Mouse (Mus musculus): ENCODE data around the gene Evx2. TPM values are rescaled to one million over a fixed set of nuclear protein-coding genes. Genes with fewer than 3 reads are reported as not detected.
A peak's percentile ranks its signal among the peaks of the same experiment; 100 is the strongest.

Evx2 gene
- total and polyA plus RNA-seq, 3 experiments, result not detected

- H3K27me3 ChIP-seq (ENCODE audit: control insufficient read depth in 1 of 2, insufficient read depth in 2 of 2, low read length in 2 of 2), result no peaks in the 10 kb centered on the region
- peak; percentile 81 for DNase-seq (ENCODE audit: low read depth, low spot score)
- peak within 1 kb of the TSS; percentile 58 to 66; a peak in 3 of 4 replicates for H3K4me3 ChIP-seq (ENCODE audit: control insufficient read depth in 1 of 2, insufficient read depth in 1 of 2, low read depth in 2 of 2, low read length in 2 of 2)
- H3K9ac ChIP-seq (ENCODE audit: control insufficient read depth, low read depth, low read length, poor library complexity, severe bottlenecking), result peak within 1 kb of the TSS; percentile 84
- H3K4me1 ChIP-seq (ENCODE audit: control insufficient read depth in 1 of 2, insufficient read depth in 2 of 2, low read length in 2 of 2), result no peaks in the 10 kb centered on the region; a peak in 2 of 4 replicates
- peak within 1 kb of the TSS; percentile 48 for H3K27ac ChIP-seq (ENCODE audit: control insufficient read depth, low read depth, low read length)
- no peaks in the 10 kb centered on the region for H3K9me3 ChIP-seq (replicated peaks; ENCODE audit: insufficient read depth, low read length)
- H3K79me2 ChIP-seq (ENCODE audit: control insufficient read depth, insufficient read depth, low read length, poor library complexity), result peaks cover 6% of the 10 kb centered on the region; the same call in 1 of the 2 replicates
- H3K36me3 ChIP-seq (ENCODE audit: control insufficient read depth in 1 of 2, insufficient read depth in 2 of 2, low read length in 2 of 2), result peaks cover 0 to 2% of the 10 kb centered on the region in 2 experiments; a peak in 1 of 4 replicates
- TF ChIP-seq MXI1 (IDR thresholded peaks at IDR 0.05; ENCODE audit: low read depth, low read length) (no peak), MAFK (IDR thresholded peaks at IDR 0.05; ENCODE audit: borderline replicate concordance, low read depth, low read length) (no peak), CTCF (IDR thresholded peaks at IDR 0.05 in 2 of 3, conservative IDR thresholded peaks at IDR 0.05 in 1 of 3; ENCODE audit: control insufficient read depth in 1 of 3, insufficient read depth in 1 of 3, low read depth in 2 of 3, low read length in 3 of 3, poor library complexity in 1 of 3, severe bottlenecking in 1 of 3) (no peak), HCFC1 (IDR thresholded peaks at IDR 0.05; ENCODE audit: low read depth, low read length) (peak; percentile 59), KAT2A (conservative IDR thresholded peaks at IDR 0.05; ENCODE audit: low read depth, low read length) (peak; percentile 66), MYC (IDR thresholded peaks at IDR 0.05; ENCODE audit: low read depth, low read length) (no peak), USF2 (IDR thresholded peaks at IDR 0.05; ENCODE audit: borderline replicate concordance in 1 of 2, insufficient read depth in 1 of 2, low read depth in 1 of 2, low read length in 2 of 2) (no peak), CHD2 (IDR thresholded peaks at IDR 0.05; ENCODE audit: low read length) (no peak), E2F4 (IDR thresholded peaks at IDR 0.05; ENCODE audit: borderline replicate concordance, low read depth, low read length) (no peak), ZKSCAN1 (IDR thresholded peaks at IDR 0.05; ENCODE audit: low read depth, low read length) (no peak), RAD21 (IDR thresholded peaks at IDR 0.05; ENCODE audit: low read depth, low read length) (no peak), ZMIZ1 (IDR thresholded peaks at IDR 0.05; ENCODE audit: low read depth, low read length) (no peak), GATA1 (IDR thresholded peaks at IDR 0.05; ENCODE audit: low read depth, low read length) (peak; percentile 20; the same call in 1 of the 2 replicates), TBP (IDR thresholded peaks at IDR 0.05; ENCODE audit: low read depth, low read length) (no peak), JUND (IDR thresholded peaks at IDR 0.05; ENCODE audit: low read depth, low read length) (no peak), ZNF384 (IDR thresholded peaks at IDR 0.05; ENCODE audit: low read depth, low read length) (peak; percentile 54; the same call in 1 of the 2 replicates), POLR2A (IDR thresholded peaks at IDR 0.05; ENCODE audit: control insufficient read depth in 1 of 2, insufficient read depth in 1 of 2, low read depth in 1 of 2, low read length in 2 of 2, poor library complexity in 1 of 2) (peak in 1 of 2 experiments; percentile 40; a peak in 3 of 4 replicates), MAZ (IDR thresholded peaks at IDR 0.05; ENCODE audit: low read depth, low read length) (peak; percentile 80; the same call in 1 of the 2 replicates), MAX (IDR thresholded peaks at IDR 0.05; ENCODE audit: low read length) (no peak), TCF12 (IDR thresholded peaks at IDR 0.05; ENCODE audit: low read depth, low read length) (peak; percentile 22; the same call in 1 of the 2 replicates), SIN3A (IDR thresholded peaks at IDR 0.05; ENCODE audit: low read length) (0 out of 2 replicates have a peak, but pooled peaks have one; percentile 22), NRF1 (IDR thresholded peaks at IDR 0.05; ENCODE audit: insufficient read depth, low read depth, low read length, poor library complexity, severe bottlenecking) (no peak), EP300 (IDR thresholded peaks at IDR 0.05; ENCODE audit: low read depth in 1 of 2, low read length in 2 of 2) (no peak), ELF1 (IDR thresholded peaks at IDR 0.05; ENCODE audit: low read depth, low read length) (no peak), ZC3H11A (IDR thresholded peaks at IDR 0.05; ENCODE audit: low read depth, low read length) (no peak), UBTF (IDR thresholded peaks at IDR 0.05; ENCODE audit: borderline replicate concordance, insufficient read depth, low read depth, low read length) (no peak), CHD1 (IDR thresholded peaks at IDR 0.05; ENCODE audit: low read depth, low read length) (no peak), NELFE (IDR thresholded peaks at IDR 0.05; ENCODE audit: low read depth, low read length) (no peak), BHLHE40 (IDR thresholded peaks at IDR 0.05; ENCODE audit: borderline replicate concordance, low read depth, low read length) (no peak), POLR2AphosphoS2 (IDR thresholded peaks at IDR 0.05; ENCODE audit: low read length) (no peak), ETS1 (IDR thresholded peaks at IDR 0.05; ENCODE audit: low read depth, low read length) (peak; percentile 29; the same call in 1 of the 2 replicates), POLR2AphosphoS5 (IDR thresholded peaks at IDR 0.05; ENCODE audit: borderline replicate concordance, low read depth, low read length) (no peak)
These were observed 45.1 kb upstream of the Evx2 start, which contains the start of gene Hoxd8 for GRCm38 (mm10) chr2:74704393-74704998. Gene Hoxd8, plus strand, starts transcription at chr2:74704615.
